Mouse (Mus musculus) E14TG2a.4 (cell line): ENCODE data around the gene Fubp1.

Source experiments
- CTCF ChIP-seq: conservative IDR thresholded peaks from 2 replicates; pipeline ENCODE4 v1.5.1; 2014; ENCODE audit warnings: low read length
- NANOG ChIP-seq: IDR thresholded peaks from 2 replicates; pipeline ENCODE4 v1.6.1; 2014; ENCODE audit warnings: borderline replicate concordance, low read length, mixed read lengths
- POU5F1 ChIP-seq: IDR thresholded peaks from 2 replicates; pipeline ENCODE4 v1.6.1; 2014; ENCODE audit warnings: low read length, borderline replicate concordance

DNA sequence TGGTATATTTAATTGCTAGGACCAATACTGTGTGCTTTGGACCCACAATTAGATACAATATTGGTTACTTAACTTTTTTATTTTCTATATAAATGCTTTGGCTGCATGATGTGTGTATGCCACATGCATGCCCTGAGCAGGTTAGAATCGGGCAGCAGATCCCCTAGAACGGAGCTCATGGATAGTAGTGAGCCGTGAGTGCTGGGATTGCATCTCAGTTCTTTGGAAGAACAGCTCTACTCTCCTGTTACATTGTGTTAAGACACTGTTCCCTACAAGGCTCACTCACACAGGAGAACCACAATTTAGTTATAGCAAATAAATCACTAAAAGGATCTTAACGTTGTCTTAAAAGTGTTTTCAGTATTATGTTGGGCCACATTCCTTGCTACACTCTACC is 33.1 kb downstream of the Fubp1 start:
- TF ChIP-seq CTCF (no peak), NANOG (no peak), POU5F1 (no peak)
